ENCODE assay signal across 9 mouse cellular contexts in the genomic region with DNA sequence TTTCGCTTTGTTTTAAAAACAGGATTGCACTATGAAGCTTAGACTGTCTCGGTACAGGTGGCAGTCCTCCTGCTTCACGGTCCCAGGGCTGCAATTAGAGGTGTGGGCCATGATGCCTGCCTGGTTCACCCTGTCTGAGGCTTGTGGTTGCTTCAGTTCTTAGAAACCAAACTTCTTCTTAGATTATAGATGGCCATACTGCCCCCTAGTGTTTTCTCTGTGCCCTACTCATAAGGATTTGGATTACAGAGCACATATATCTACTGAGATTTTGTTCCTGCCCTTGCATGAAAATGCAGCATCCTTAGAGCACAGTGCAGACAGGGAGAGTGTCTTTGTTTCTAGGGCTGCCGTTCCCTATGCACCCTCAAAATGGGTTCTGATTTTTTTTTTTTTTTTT.
DNase-seq lines count a peak whose midpoint lies in the region; ATAC-seq and TF ChIP-seq lines count a peak whose summit lies in the region.
"Had no signal": no experiment of that assay in that cellular context is flagged by ENCODE, and none has a peak within 500 bp of the region (broad histone marks: within the 10 kb centered on the region; RNA-seq: fewer than 3 reads in every experiment).

No protein-coding gene starts in this region.

- no peak for TF ChIP-seq EP300 in lung, postnatal 0 days (IDR thresholded peaks at IDR 0.05)

- ATAC-seq in limb, embryonic 11.5 days (ENCODE audit: insufficient number of reproducible peaks, low FRiP score, low TSS enrichment, low read depth): no peak; the same call in 1 of the 2 replicates
- ATAC-seq in embryonic facial prominence, embryonic 15.5 days (ENCODE audit: insufficient number of reproducible peaks, low FRiP score, low TSS enrichment, low read depth): 0 out of 2 replicates have a peak, but pooled peaks have one; percentile 54
- ATAC-seq in intestine, embryonic 15.5 days: peak; percentile 56; the same call in 1 of the 2 replicates
- ATAC-seq in lung, postnatal 0 days: peak; percentile 25; the same call in 1 of the 2 replicates
- 0 out of 2 replicates have a peak, but pooled peaks have one; percentile 37 for ATAC-seq in stomach, embryonic 14.5 days (ENCODE audit: insufficient number of reproducible peaks, insufficient read depth, low FRiP score, low read depth)

- no peaks in the 10 kb centered on the region for H3K9me3 ChIP-seq in limb, embryonic 11.5 days (ENCODE audit: control insufficient read depth, low read length)
- H3K9me3 ChIP-seq in limb, embryonic 10.5 days (replicated peaks): no peaks in the 10 kb centered on the region
- H3K9me3 ChIP-seq in embryonic facial prominence, embryonic 15.5 days (replicated peaks): no peaks in the 10 kb centered on the region
- no peaks in the 10 kb centered on the region for H3K9me3 ChIP-seq in intestine, embryonic 15.5 days
- H3K9me3 ChIP-seq in lung, postnatal 0 days (ENCODE audit: low read length): no peaks in the 10 kb centered on the region
- H3K9me3 ChIP-seq in stomach, embryonic 14.5 days (ENCODE audit: control insufficient read depth, low read depth, low read length): no peaks in the 10 kb centered on the region

- no peaks in the 10 kb centered on the region for H3K27me3 ChIP-seq in limb, embryonic 11.5 days (ENCODE audit: control insufficient read depth, insufficient read depth, low read length)
- H3K27me3 ChIP-seq in limb, embryonic 10.5 days (ENCODE audit: low read depth, poor library complexity, severe bottlenecking): no peaks in the 10 kb centered on the region
- no peaks in the 10 kb centered on the region for H3K27me3 ChIP-seq in embryonic facial prominence, embryonic 15.5 days
- H3K27me3 ChIP-seq in intestine, embryonic 15.5 days (replicated peaks): no peaks in the 10 kb centered on the region
- no peaks in the 10 kb centered on the region for H3K27me3 ChIP-seq in lung, postnatal 0 days (replicated peaks; ENCODE audit: insufficient read depth, low read length)
- no peaks in the 10 kb centered on the region for H3K27me3 ChIP-seq in stomach, embryonic 14.5 days (ENCODE audit: control insufficient read depth, insufficient read depth, low read length)

- WGBS in limb, embryonic 11.5 days: 48% methylated on average over 4 of the region's 4 CpGs
- 53% methylated on average over 4 of the region's 4 CpGs for WGBS in limb, embryonic 10.5 days
- 52% methylated on average over 4 of the region's 4 CpGs for WGBS in embryonic facial prominence, embryonic 15.5 days
- 44% methylated on average over 4 of the region's 4 CpGs for WGBS in intestine, embryonic 15.5 days
- 41% methylated on average over 4 of the region's 4 CpGs for WGBS in lung, postnatal 0 days
- 52% methylated on average over 4 of the region's 4 CpGs for WGBS in stomach, embryonic 14.5 days

- no peak overlapping the region for H3K4me2 ChIP-seq in limb, embryonic 11.5 days (ENCODE audit: low read depth, severe bottlenecking)
- H3K4me2 ChIP-seq in embryonic facial prominence, embryonic 15.5 days (replicated peaks): no peak overlapping the region
- H3K4me2 ChIP-seq in intestine, embryonic 15.5 days (replicated peaks): no peak overlapping the region
- no peak overlapping the region for H3K4me2 ChIP-seq in lung, postnatal 0 days (replicated peaks; ENCODE audit: low read depth, low read length)
- H3K4me2 ChIP-seq in stomach, embryonic 14.5 days (replicated peaks; ENCODE audit: low read depth, low read length): no peak overlapping the region

- no peaks in the 10 kb centered on the region for H3K36me3 ChIP-seq in limb, embryonic 11.5 days (ENCODE audit: control insufficient read depth, insufficient read depth, low read length)
- no peaks in the 10 kb centered on the region for H3K36me3 ChIP-seq in limb, embryonic 10.5 days
- no peaks in the 10 kb centered on the region for H3K36me3 ChIP-seq in embryonic facial prominence, embryonic 15.5 days
- no peaks in the 10 kb centered on the region for H3K36me3 ChIP-seq in intestine, embryonic 15.5 days
- no peaks in the 10 kb centered on the region for H3K36me3 ChIP-seq in lung, postnatal 0 days (ENCODE audit: insufficient read depth, low read length)
- no peaks in the 10 kb centered on the region for H3K36me3 ChIP-seq in stomach, embryonic 14.5 days (ENCODE audit: control insufficient read depth, insufficient read depth, low read length)

- peak; percentile 57 for DNase-seq in limb, embryonic 11.5 days (ENCODE audit: low spot score)
- DNase-seq in limb, embryonic 10.5 days (ENCODE audit: low spot score): no peak
- DNase-seq in adipocyte (ENCODE audit: low spot score): peak; percentile 60
- DNase-seq in lung, postnatal 0 days (ENCODE audit: low spot score): peak; percentile 87
- DNase-seq in adrenal gland, postnatal 25 days: no peak

- H3K4me3 ChIP-seq in limb, embryonic 11.5 days (ENCODE audit: low read depth, low read length): no peak overlapping the region
- no peak overlapping the region for H3K4me3 ChIP-seq in limb, embryonic 10.5 days
- H3K4me3 ChIP-seq in embryonic facial prominence, embryonic 15.5 days (replicated peaks): no peak overlapping the region
- no peak overlapping the region for H3K4me3 ChIP-seq in intestine, embryonic 15.5 days (replicated peaks)
- H3K4me3 ChIP-seq in lung, postnatal 0 days (ENCODE audit: low read depth, low read length): no peak overlapping the region
- H3K4me3 ChIP-seq in stomach, embryonic 14.5 days (ENCODE audit: low read depth, low read length): no peak overlapping the region
- H3K4me3 ChIP-seq: myocyte had no signal

- peaks cover 8% of the 10 kb centered on the region for H3K4me1 ChIP-seq in limb, embryonic 11.5 days (ENCODE audit: control insufficient read depth, insufficient read depth, low read length)
- H3K4me1 ChIP-seq in limb, embryonic 10.5 days: peaks cover 28% of the 10 kb centered on the region
- H3K4me1 ChIP-seq in embryonic facial prominence, embryonic 15.5 days: peaks cover 27% of the 10 kb centered on the region
- peaks cover 23% of the 10 kb centered on the region for H3K4me1 ChIP-seq in intestine, embryonic 15.5 days (replicated peaks)
- peaks cover 3% of the 10 kb centered on the region; the same call in 1 of the 2 replicates for H3K4me1 ChIP-seq in lung, postnatal 0 days (ENCODE audit: insufficient read depth, low read depth, low read length)
- H3K4me1 ChIP-seq in stomach, embryonic 14.5 days (ENCODE audit: control insufficient read depth, insufficient read depth, low read length): peaks cover 11% of the 10 kb centered on the region

- no peak overlapping the region for H3K27ac ChIP-seq in limb, embryonic 11.5 days (replicated peaks; ENCODE audit: low read depth, low read length)
- H3K27ac ChIP-seq in limb, embryonic 10.5 days: no peak overlapping the region
- H3K27ac ChIP-seq in embryonic facial prominence, embryonic 15.5 days (replicated peaks): no peak overlapping the region
- no peak overlapping the region for H3K27ac ChIP-seq in intestine, embryonic 15.5 days
- H3K27ac ChIP-seq in lung, postnatal 0 days (ENCODE audit: low read length): no peak overlapping the region
- H3K27ac ChIP-seq in stomach, embryonic 14.5 days (ENCODE audit: low read length): no peak overlapping the region

- H3K9ac ChIP-seq in limb, embryonic 11.5 days (ENCODE audit: low read length): no peak overlapping the region
- no peak overlapping the region for H3K9ac ChIP-seq in embryonic facial prominence, embryonic 15.5 days
- H3K9ac ChIP-seq in intestine, embryonic 15.5 days: no peak overlapping the region
- no peak overlapping the region for H3K9ac ChIP-seq in lung, postnatal 0 days (replicated peaks; ENCODE audit: low read depth)
- no peak overlapping the region for H3K9ac ChIP-seq in stomach, embryonic 14.5 days (replicated peaks; ENCODE audit: low read depth, low read length)

- TF ChIP-seq CTCF in lung, postnatal 0 days (IDR thresholded peaks at IDR 0.05): peak; percentile 82

Comparison
In these comparisons a context has a peak if more than half of its experiments do, and no peak if none do; other contexts are left out.
1. DNase-seq: peak in limb, embryonic 11.5 days (single experiment), adipocyte (single experiment) and lung, postnatal 0 days (single experiment); none in limb, embryonic 10.5 days (single experiment) and adrenal gland, postnatal 25 days (single experiment).